Comparison of ENCODE assay signal across 26 mouse cellular contexts in genomic region chr2:144422094-144422675, GRCm38 (mm10). TPM values are rescaled to one million over a fixed set of nuclear protein-coding genes. Genes with fewer than 3 reads are reported as not detected.
DNase-seq lines count a peak whose midpoint lies in the region; ATAC-seq and TF ChIP-seq lines count a peak whose summit lies in the region.
"Had no signal": no experiment of that assay in that cellular context is flagged by ENCODE, and none has a peak within 500 bp of the region (broad histone marks: within the 10 kb centered on the region; RNA-seq: fewer than 3 reads in every experiment).

No protein-coding gene starts in this region.

- H3K9me3 ChIP-seq in embryonic facial prominence, embryonic 14.5 days (ENCODE audit: control insufficient read depth, low read length): no peaks in the 10 kb centered on the region
- H3K9me3 ChIP-seq in embryonic facial prominence, embryonic 10.5 days: no peaks in the 10 kb centered on the region
- no peaks in the 10 kb centered on the region for H3K9me3 ChIP-seq in CH12.LX (replicated peaks; ENCODE audit: low read length)
- H3K9me3 ChIP-seq in midbrain, embryonic 10.5 days (replicated peaks): no peaks in the 10 kb centered on the region
- H3K9me3 ChIP-seq: forebrain, embryonic 15.5 days; heart, embryonic 15.5 days; hindbrain, embryonic 13.5 days had no signal

- no peak overlapping the region for H3K4me3 ChIP-seq in embryonic facial prominence, embryonic 14.5 days (ENCODE audit: low read depth, low read length)
- H3K4me3 ChIP-seq in embryonic facial prominence, embryonic 10.5 days: no peak overlapping the region
- no peak overlapping the region for H3K4me3 ChIP-seq in CH12.LX (replicated peaks in 1 of 3; ENCODE audit: low read depth in 2 of 3, low read length in 2 of 3, poor library complexity in 1 of 3)
- no peak overlapping the region for H3K4me3 ChIP-seq in midbrain, embryonic 10.5 days
- H3K4me3 ChIP-seq: forebrain, embryonic 15.5 days; heart, adult 2 months; heart, embryonic 15.5 days; hindbrain, embryonic 13.5 days had no signal

- 75% methylated on average over 10 of the region's 10 CpGs for WGBS in embryonic facial prominence, embryonic 14.5 days
- 89% methylated on average over 10 of the region's 10 CpGs for WGBS in embryonic facial prominence, embryonic 10.5 days
- 89% methylated on average over 10 of the region's 10 CpGs for WGBS in midbrain, embryonic 10.5 days

- no peak for TF ChIP-seq CTCF in CH12.LX (conservative IDR thresholded peaks at IDR 0.05 in 1 of 2, IDR thresholded peaks at IDR 0.05 in 1 of 2; ENCODE audit: low read depth in 2 of 2, low read length in 2 of 2)

- H3K36me3 ChIP-seq in embryonic facial prominence, embryonic 14.5 days (ENCODE audit: control insufficient read depth, insufficient read depth, low read length): no peaks in the 10 kb centered on the region
- no peaks in the 10 kb centered on the region for H3K36me3 ChIP-seq in embryonic facial prominence, embryonic 10.5 days (replicated peaks)
- no peaks in the 10 kb centered on the region for H3K36me3 ChIP-seq in CH12.LX (replicated peaks in 1 of 2; ENCODE audit: control insufficient read depth in 1 of 2, insufficient read depth in 1 of 2, low read length in 1 of 2)
- no peaks in the 10 kb centered on the region for H3K36me3 ChIP-seq in midbrain, embryonic 10.5 days
- H3K36me3 ChIP-seq: forebrain, embryonic 15.5 days; heart, embryonic 15.5 days; hindbrain, embryonic 13.5 days had no signal

- no peak overlapping the region for H3K9ac ChIP-seq in embryonic facial prominence, embryonic 14.5 days (ENCODE audit: low read depth, low read length)
- H3K9ac ChIP-seq in CH12.LX (ENCODE audit: insufficient read depth, low read depth): no peak overlapping the region
- H3K9ac ChIP-seq: forebrain, embryonic 15.5 days; heart, embryonic 15.5 days; hindbrain, embryonic 13.5 days had no signal

- dilution Hi-C loops in CH12.LX (cut with MboI; ENCODE audit: extremely low pct_ligation_motif_present, extremely low pct_unique_long_range_greater_than_20kb, low sequenced_read_pairs): no loop called here

- H3K27me3 ChIP-seq in embryonic facial prominence, embryonic 14.5 days (replicated peaks; ENCODE audit: control insufficient read depth, insufficient read depth, low read length): no peaks in the 10 kb centered on the region
- no peaks in the 10 kb centered on the region for H3K27me3 ChIP-seq in embryonic facial prominence, embryonic 10.5 days (replicated peaks; ENCODE audit: low read depth, poor library complexity, severe bottlenecking)
- no peaks in the 10 kb centered on the region for H3K27me3 ChIP-seq in CH12.LX (replicated peaks)
- no peaks in the 10 kb centered on the region for H3K27me3 ChIP-seq in midbrain, embryonic 10.5 days (ENCODE audit: low read depth, poor library complexity, severe bottlenecking)
- H3K27me3 ChIP-seq: forebrain, embryonic 15.5 days; heart, embryonic 15.5 days; hindbrain, embryonic 13.5 days had no signal

- no peak for TF ChIP-seq POLR2A in CH12.LX (IDR thresholded peaks at IDR 0.05; ENCODE audit: low read depth, low read length)

- no peaks in the 10 kb centered on the region for H3K4me1 ChIP-seq in embryonic facial prominence, embryonic 14.5 days (ENCODE audit: control insufficient read depth, insufficient read depth, low read length)
- peaks cover 11% of the 10 kb centered on the region for H3K4me1 ChIP-seq in embryonic facial prominence, embryonic 10.5 days
- peaks cover 0 to 14% of the 10 kb centered on the region in 2 experiments; a peak in 2 of 4 replicates for H3K4me1 ChIP-seq in CH12.LX (ENCODE audit: control insufficient read depth in 1 of 2, insufficient read depth in 2 of 2)
- 0 out of 2 replicates have a peak, but pooled peaks cover 4% of the 10 kb centered on the region for H3K4me1 ChIP-seq in midbrain, embryonic 10.5 days
- H3K4me1 ChIP-seq: heart, embryonic 15.5 days had no signal

- no peak for TF ChIP-seq RAD21 in CH12.LX (IDR thresholded peaks at IDR 0.05; ENCODE audit: low read depth, low read length)

- ATAC-seq in embryonic facial prominence, embryonic 14.5 days (ENCODE audit: low read depth): no peak
- ATAC-seq in megakaryocyte-erythroid progenitor cell, adult 5-6 weeks (replicated peaks; ENCODE audit: low FRiP score, low TSS enrichment, poor library complexity, severe bottlenecking): 0 out of 2 replicates have a peak, but pooled peaks have one; percentile 57
- ATAC-seq: CD4-positive, CD25-positive, alpha-beta regulatory T cell, adult 4 months; forebrain, embryonic 15.5 days had no signal

- H3K79me2 ChIP-seq in CH12.LX (replicated peaks; ENCODE audit: control insufficient read depth, extremely low read depth, insufficient read depth, poor library complexity, severe bottlenecking): no peaks in the 10 kb centered on the region

- in situ Hi-C loops in CH12.LX (cut with MboI; ENCODE audit: low pct_ligation_motif_present, low pct_unique_long_range_greater_than_20kb, low sequenced_read_pairs): no loop called here

- peak; percentile 68 for DNase-seq in embryonic facial prominence, embryonic 14.5 days (ENCODE audit: low spot score)
- DNase-seq in embryonic facial prominence, embryonic 10.5 days (ENCODE audit: low spot score): no peak
- DNase-seq in kidney, postnatal 4 days: peak; percentile 15 to 22
- DNase-seq in kidney, adult 18-20 months: no peak
- no peak for DNase-seq in CH12.LX (ENCODE audit: extremely low read depth)
- DNase-seq in testis, postnatal 14 days (ENCODE audit: low spot score): no peak
- DNase-seq in midbrain, embryonic 10.5 days (ENCODE audit: low spot score): no peak
- DNase-seq: adrenal gland, adult 2 months; adrenal gland, postnatal 25 days; B cell, adult 2 months; cerebellum, adult 2 months; cerebellum, postnatal 10 days; gastrocnemius, postnatal 10 days; heart, adult 2 months; heart, postnatal 14 days had no signal

- no peak overlapping the region for H3K27ac ChIP-seq in embryonic facial prominence, embryonic 14.5 days (replicated peaks; ENCODE audit: low read depth, low read length)
- H3K27ac ChIP-seq in embryonic facial prominence, embryonic 10.5 days (replicated peaks): no peak overlapping the region
- no peak overlapping the region for H3K27ac ChIP-seq in CH12.LX (ENCODE audit: insufficient read depth, low read depth)
- H3K27ac ChIP-seq in midbrain, embryonic 10.5 days (replicated peaks): no peak overlapping the region
- H3K27ac ChIP-seq: forebrain, embryonic 15.5 days; heart, adult 2 months; heart, embryonic 15.5 days; hindbrain, embryonic 13.5 days had no signal

- no peak overlapping the region for H3K4me2 ChIP-seq in embryonic facial prominence, embryonic 14.5 days (ENCODE audit: low read depth, low read length)
- H3K4me2 ChIP-seq in CH12.LX (ENCODE audit: insufficient read depth, low read depth, poor library complexity, severe bottlenecking): no peak overlapping the region
- H3K4me2 ChIP-seq: forebrain, embryonic 15.5 days; heart, embryonic 11.5 days; heart, embryonic 15.5 days; hindbrain, embryonic 13.5 days had no signal

- no peak for TF ChIP-seq EP300 in CH12.LX (IDR thresholded peaks at IDR 0.05; ENCODE audit: low read length)

TF ChIP-seq in CH12.LX, 34 proteins besides CTCF, POLR2A, EP300 and RAD21:
- TF ChIP-seq USF2 (conservative IDR thresholded peaks at IDR 0.05; ENCODE audit: low read depth, low read length) (no peak), MAZ (IDR thresholded peaks at IDR 0.05; ENCODE audit: low read depth, low read length) (no peak), BHLHE40 (IDR thresholded peaks at IDR 0.05; ENCODE audit: low read depth, low read length) (peak; percentile 34)

RNA-seq across cellular contexts. Expression of gene Pet117, which starts 53.4 kb away (rescaled TPM):
- polyA plus RNA-seq in embryonic facial prominence, embryonic 14.5 days (2014; fragmentation: Nextera tagmentation; extraction: Ambion mirVana): 0.52 and 1.3 TPM in 2 replicates
- polyA plus RNA-seq in embryonic facial prominence, embryonic 10.5 days (2016; fragmentation: Nextera tagmentation; extraction: Ambion mirVana): 0.52 TPM in 1 of 2 replicates, not detected in the other
- total RNA-seq in CH12.LX (2012; rRNA removed) (not detected in 2 replicates), CH12.LX (2014; rRNA removed) (not detected in 2 replicates)
- 12.3 and 14.5 TPM in 2 replicates for polyA plus RNA-seq in CH12.LX (2012; ENCODE audit: insufficient read length, low read depth)
- not detected in 2 replicates for total RNA-seq in megakaryocyte-erythroid progenitor cell, adult 5-6 weeks (2014; fragmentation: Nextera tagmentation)
- 2.4 TPM in 1 of 2 replicates, not detected in the other for total RNA-seq in megakaryocyte-erythroid progenitor cell, adult 5-6 weeks (2017)
- polyA plus RNA-seq in midbrain, embryonic 10.5 days (2016; fragmentation: Nextera tagmentation; extraction: Ambion mirVana): not detected in 2 replicates
- total RNA-seq: hematopoietic stem cell, adult 5-6 weeks; MEL had no signal
- polyA plus RNA-seq: adrenal gland, adult 2 months; cerebellum, adult 2 months; embryonic facial prominence, embryonic 11.5 days; forebrain, embryonic 11.5 days; forebrain, embryonic 15.5 days; gonadal fat pad, adult 2 months; heart, adult 2 months had no signal

RNA-seq across cellular contexts. Expression of gene Kat14, which starts 53.4 kb away (rescaled TPM):
- 35.0 and 38.1 TPM in 2 replicates for polyA plus RNA-seq in embryonic facial prominence, embryonic 14.5 days (2014; fragmentation: Nextera tagmentation; extraction: Ambion mirVana)
- polyA plus RNA-seq in embryonic facial prominence, embryonic 10.5 days (2016; fragmentation: Nextera tagmentation; extraction: Ambion mirVana): 63.6 and 65.7 TPM in 2 replicates
- total RNA-seq in CH12.LX (2012; rRNA removed): 25.7 and 30.9 TPM in 2 replicates
- 24.3 and 25.9 TPM in 2 replicates for total RNA-seq in CH12.LX (2014; rRNA removed)
- 54.4 and 56.2 TPM in 2 replicates for polyA plus RNA-seq in CH12.LX (2012; ENCODE audit: insufficient read length, low read depth)
- 62.3 and 96.4 TPM in 2 replicates for total RNA-seq in megakaryocyte-erythroid progenitor cell, adult 5-6 weeks (2014; fragmentation: Nextera tagmentation)
- total RNA-seq in megakaryocyte-erythroid progenitor cell, adult 5-6 weeks (2017): 29.8 and 33.6 TPM in 2 replicates
- polyA plus RNA-seq in midbrain, embryonic 10.5 days (2016; fragmentation: Nextera tagmentation; extraction: Ambion mirVana): 58.9 and 60.1 TPM in 2 replicates

Comparison
In these comparisons a context has a peak if more than half of its experiments do, and no peak if none do; other contexts are left out.
1. DNase-seq: peak in embryonic facial prominence, embryonic 14.5 days (single experiment) and kidney, postnatal 4 days (2 of 2); none in embryonic facial prominence, embryonic 10.5 days (single experiment), kidney, adult 18-20 months (single experiment), CH12.LX (single experiment), testis, postnatal 14 days (single experiment) and midbrain, embryonic 10.5 days (single experiment).